Mouse (Mus musculus): ENCODE measurements around the gene Picalm. TPM values are rescaled to one million over a fixed set of nuclear protein-coding genes. Genes with fewer than 3 reads are reported as not detected.
"Not testable (repeated sequence)": the region's sequence is repeated elsewhere in the genome, so short reads cannot be mapped to it uniquely, and the experiment has no call there.

The Picalm gene
- polyA plus RNA-seq, 1 experiment from 2014 or later, result 40.1 TPM

DNA sequence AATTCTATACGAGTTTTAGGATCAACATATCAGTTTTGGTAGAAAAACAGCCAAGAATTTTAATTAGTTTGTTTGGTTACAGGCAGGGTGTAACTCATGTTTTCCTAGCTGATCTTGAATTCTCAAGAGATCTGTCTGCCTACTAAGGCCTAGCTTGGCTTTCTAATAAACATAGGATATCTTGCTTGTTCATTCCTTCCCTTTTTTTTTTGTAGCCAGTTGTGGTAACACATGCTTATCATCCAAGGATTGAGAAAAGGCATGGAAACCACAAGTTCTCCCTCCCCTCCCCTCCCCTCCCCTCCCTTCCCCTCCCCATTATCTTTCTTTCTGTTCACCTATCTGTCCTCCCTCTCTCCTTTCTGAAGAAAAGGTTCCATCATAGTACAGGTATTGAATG is 36.0 kb downstream of the Picalm start:
- no peak overlapping the region for H3K9ac ChIP-seq
- H3K4me3 ChIP-seq, result no peak overlapping the region
- 75% methylated on average over 1 of the region's 1 CpGs for WGBS
- H3K27ac ChIP-seq, result no peak overlapping the region
- no peaks in the 10 kb centered on the region for H3K9me3 ChIP-seq
- ATAC-seq (ENCODE audit: insufficient number of reproducible peaks, low FRiP score, low TSS enrichment, low read depth), result no peak
- H3K4me2 ChIP-seq, result no peak overlapping the region
- no peaks in the 10 kb centered on the region for H3K4me1 ChIP-seq
- H3K36me3 ChIP-seq, result peaks cover 40% of the 10 kb centered on the region
- H3K27me3 ChIP-seq, result no peaks in the 10 kb centered on the region

DNA sequence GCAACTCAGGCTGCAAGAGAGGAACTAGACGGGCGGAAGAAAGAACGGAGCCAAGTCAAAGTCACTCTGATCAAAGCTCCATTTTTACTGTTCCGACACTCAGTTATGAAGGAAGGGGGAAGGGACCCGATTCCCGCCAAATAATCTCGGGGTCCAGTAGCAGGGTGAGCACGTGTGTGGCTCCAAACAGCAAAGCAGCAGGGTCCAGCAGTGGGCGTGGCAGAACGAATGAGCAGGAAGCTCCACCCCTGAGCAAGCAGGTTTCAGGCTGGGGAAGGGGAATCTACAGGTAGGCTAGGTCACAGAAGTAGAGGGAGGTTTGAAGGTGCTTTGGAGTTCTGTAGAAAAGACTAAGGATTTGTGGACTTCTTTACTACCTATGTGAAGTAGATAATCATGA is 37.8 kb downstream of the Picalm start:
- not testable (repeated sequence) for H3K27me3 ChIP-seq; ATAC-seq (ENCODE audit: insufficient number of reproducible peaks, low FRiP score, low TSS enrichment, low read depth); H3K9me3 ChIP-seq; H3K27ac ChIP-seq; H3K9ac ChIP-seq; H3K4me2 ChIP-seq; H3K4me1 ChIP-seq; H3K4me3 ChIP-seq
- H3K36me3 ChIP-seq, result peaks cover 28% of the 10 kb centered on the region
- WGBS, result 79% methylated on average over 10 of the region's 10 CpGs

- 95% methylated on average over 1 of the region's 1 CpGs for WGBS
- Histone ChIP-seq H3K27ac (no peak overlapping the region), H3K4me2 (no peak overlapping the region), H3K36me3 (peaks cover 31% of the 10 kb centered on the region), H3K27me3 (no peaks in the 10 kb centered on the region), H3K9me3 (no peaks in the 10 kb centered on the region), H3K9ac (no peak overlapping the region), H3K4me3 (no peak overlapping the region), H3K4me1 (no peaks in the 10 kb centered on the region)
- no peak for ATAC-seq (ENCODE audit: insufficient number of reproducible peaks, low FRiP score, low TSS enrichment, low read depth)
Observed at GRCm38 (mm10) chr7:90173778-90174177, 43.8 kb downstream of the Picalm start.

DNA sequence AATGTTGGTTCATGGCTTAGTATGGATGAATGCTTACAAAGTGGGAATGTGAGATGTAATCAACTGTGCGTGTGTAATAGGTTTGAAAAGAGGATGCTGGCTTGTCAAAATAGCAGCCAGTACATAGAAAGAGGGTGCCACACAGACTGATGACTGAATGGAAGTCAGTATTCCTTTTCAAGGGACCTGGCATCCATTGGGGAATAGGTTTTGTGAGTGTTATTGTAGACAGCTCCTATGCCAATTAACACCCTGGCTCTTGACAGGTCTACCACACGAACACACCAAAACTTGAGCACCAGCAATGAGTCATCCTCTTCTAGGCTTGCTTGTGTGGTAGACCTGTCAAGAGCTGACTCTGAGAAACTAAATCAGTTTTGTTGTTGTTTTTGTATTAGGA is 45.6 kb downstream of the Picalm start:
- H3K36me3 ChIP-seq, result peaks cover 36% of the 10 kb centered on the region

DNA sequence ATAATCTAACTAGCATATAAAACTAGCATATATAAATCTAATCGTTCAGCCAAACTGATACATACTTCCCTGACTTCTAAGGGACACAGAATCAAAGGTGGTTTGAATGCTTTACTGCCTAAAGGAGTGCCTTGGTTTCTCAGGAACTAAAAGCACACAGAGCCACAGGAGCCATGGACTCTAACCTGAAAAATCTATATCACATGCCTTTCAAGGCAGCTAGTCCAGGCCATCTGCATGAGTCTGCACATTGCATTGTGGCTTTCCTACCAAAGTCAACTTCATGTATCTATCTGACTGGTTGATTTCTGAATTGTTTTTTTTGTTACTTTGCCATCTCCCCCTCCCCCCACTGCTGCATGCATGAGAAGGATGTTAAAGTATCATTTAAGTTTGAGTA is 50.6 kb downstream of the Picalm start:
- Histone ChIP-seq H3K36me3 (peaks cover 34% of the 10 kb centered on the region), H3K9ac (no peak overlapping the region), H3K27ac (no peak overlapping the region), H3K9me3 (no peaks in the 10 kb centered on the region), H3K4me3 (no peak overlapping the region), H3K4me1 (no peaks in the 10 kb centered on the region), H3K4me2 (no peak overlapping the region), H3K27me3 (no peaks in the 10 kb centered on the region)
- 74% methylated on average over 1 of the region's 1 CpGs for WGBS
- ATAC-seq (ENCODE audit: insufficient number of reproducible peaks, low FRiP score, low TSS enrichment, low read depth), result no peak

More for the DNA sequence above, 45.6 kb downstream of the Picalm start:
- Histone ChIP-seq H3K27me3 (no peaks in the 10 kb centered on the region), H3K27ac (no peak overlapping the region), H3K4me2 (no peak overlapping the region), H3K9ac (no peak overlapping the region), H3K9me3 (no peaks in the 10 kb centered on the region), H3K4me3 (no peak overlapping the region), H3K4me1 (no peaks in the 10 kb centered on the region)
- whole genome bisulfite sequencing, result 87% methylated on average over 2 of the region's 2 CpGs
- no peak for ATAC-seq (ENCODE audit: insufficient number of reproducible peaks, low FRiP score, low TSS enrichment, low read depth)

- H3K4me3 ChIP-seq, result no peak overlapping the region
- H3K9me3 ChIP-seq, result no peaks in the 10 kb centered on the region
- ATAC-seq (ENCODE audit: insufficient number of reproducible peaks, low FRiP score, low TSS enrichment, low read depth), result no peak
- no peaks in the 10 kb centered on the region for H3K4me1 ChIP-seq
- no peaks in the 10 kb centered on the region for H3K27me3 ChIP-seq
- peaks cover 30% of the 10 kb centered on the region for H3K36me3 ChIP-seq
- no peak overlapping the region for H3K4me2 ChIP-seq
- WGBS, result 86% methylated on average over 5 of the region's 5 CpGs
- no peak overlapping the region for H3K9ac ChIP-seq
- no peak overlapping the region for H3K27ac ChIP-seq
Observed at GRCm38 (mm10) chr7:90200251-90200650, 70.2 kb downstream of the Picalm start.

- H3K4me2 ChIP-seq, result no peak overlapping the region
- no peak for ATAC-seq (ENCODE audit: insufficient number of reproducible peaks, low FRiP score, low TSS enrichment, low read depth)
- H3K4me1 ChIP-seq, result no peaks in the 10 kb centered on the region
- no peak overlapping the region for H3K27ac ChIP-seq
- peaks cover 22% of the 10 kb centered on the region; the same call in 1 of the 2 replicates for H3K36me3 ChIP-seq
- no peaks in the 10 kb centered on the region for H3K9me3 ChIP-seq
- H3K9ac ChIP-seq, result no peak overlapping the region
- 56% methylated on average over 2 of the region's 2 CpGs for WGBS
- no peak overlapping the region for H3K4me3 ChIP-seq
- H3K27me3 ChIP-seq, result no peaks in the 10 kb centered on the region
Observed at GRCm38 (mm10) chr7:90201877-90202465, 72.0 kb downstream of the Picalm start.

DNA sequence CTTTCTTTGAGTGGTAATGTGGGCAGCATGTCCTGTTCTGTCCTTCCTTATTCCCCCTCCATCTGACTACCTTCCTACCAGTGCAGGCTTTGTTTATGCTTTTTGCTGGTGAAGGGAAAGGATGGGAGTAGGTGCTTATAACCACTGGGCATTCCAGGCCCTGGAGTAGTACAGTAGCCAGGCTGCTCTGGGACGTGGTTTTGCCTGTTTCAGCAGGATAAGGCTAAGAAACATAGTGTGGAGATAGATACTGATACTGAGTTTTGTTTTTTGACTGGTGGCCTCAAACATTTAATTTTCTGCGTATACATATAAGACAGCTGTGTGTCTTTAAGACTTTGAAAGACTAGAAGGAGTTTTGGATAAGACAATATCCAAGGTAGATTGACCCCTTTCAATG is 73.9 kb downstream of the Picalm start:
- H3K9me3 ChIP-seq, result no peaks in the 10 kb centered on the region
- ATAC-seq (ENCODE audit: insufficient number of reproducible peaks, low FRiP score, low TSS enrichment, low read depth), result no peak
- no peak overlapping the region for H3K27ac ChIP-seq
- no peaks in the 10 kb centered on the region for H3K4me1 ChIP-seq
- H3K4me3 ChIP-seq, result no peak overlapping the region
- H3K9ac ChIP-seq, result no peak overlapping the region
- peaks cover 30% of the 10 kb centered on the region; the same call in 1 of the 2 replicates for H3K36me3 ChIP-seq
- H3K4me2 ChIP-seq, result no peak overlapping the region
- 93% methylated on average over 2 of the region's 2 CpGs for WGBS
- H3K27me3 ChIP-seq, result no peaks in the 10 kb centered on the region

GRCm38 (mm10) chr7:90210116-90210515 is 80.1 kb downstream of the Picalm start:
- no peak overlapping the region for H3K27ac ChIP-seq
- H3K4me1 ChIP-seq, result no peaks in the 10 kb centered on the region
- 60% methylated on average over 2 of the region's 2 CpGs for WGBS
- H3K4me3 ChIP-seq, result no peak overlapping the region
- no peak for ATAC-seq (ENCODE audit: insufficient number of reproducible peaks, low FRiP score, low TSS enrichment, low read depth)
- no peak overlapping the region for H3K4me2 ChIP-seq
- no peak overlapping the region for H3K9ac ChIP-seq
- peaks cover 22% of the 10 kb centered on the region for H3K36me3 ChIP-seq
- H3K27me3 ChIP-seq, result no peaks in the 10 kb centered on the region
- H3K9me3 ChIP-seq, result no peaks in the 10 kb centered on the region

- H3K27ac ChIP-seq, result no peak overlapping the region
- no peak for ATAC-seq (ENCODE audit: insufficient number of reproducible peaks, low FRiP score, low TSS enrichment, low read depth)
- no peaks in the 10 kb centered on the region for H3K4me1 ChIP-seq
- no peak overlapping the region for H3K9ac ChIP-seq
- no peak overlapping the region for H3K4me2 ChIP-seq
- no peaks in the 10 kb centered on the region for H3K27me3 ChIP-seq
- no peaks in the 10 kb centered on the region for H3K9me3 ChIP-seq
- no peak overlapping the region for H3K4me3 ChIP-seq
- peaks cover 22% of the 10 kb centered on the region for H3K36me3 ChIP-seq
Observed at GRCm38 (mm10) chr7:90210947-90211346, 80.9 kb downstream of the Picalm start.

DNA sequence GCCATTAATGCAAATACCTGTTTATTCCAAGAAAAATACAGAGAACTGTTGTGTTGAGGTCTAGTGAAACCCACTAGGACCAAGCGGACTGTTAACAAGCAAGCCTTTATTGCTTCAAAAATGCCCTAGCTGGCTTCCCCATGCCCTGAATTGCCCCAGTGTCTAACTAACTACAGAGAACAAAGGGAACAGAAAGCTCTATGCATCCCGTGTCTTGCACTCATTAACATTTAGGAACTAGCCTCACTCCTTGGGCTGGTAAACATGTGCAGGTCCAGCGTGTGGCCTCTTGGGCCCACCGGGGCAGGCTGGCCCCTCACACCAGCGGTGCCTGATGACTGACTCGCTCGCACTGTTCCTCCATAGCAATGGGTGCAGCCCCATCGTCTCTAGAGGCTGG is 86.5 kb downstream of the Picalm start:
- H3K27ac ChIP-seq, result peak overlapping the region; percentile 57

DNA sequence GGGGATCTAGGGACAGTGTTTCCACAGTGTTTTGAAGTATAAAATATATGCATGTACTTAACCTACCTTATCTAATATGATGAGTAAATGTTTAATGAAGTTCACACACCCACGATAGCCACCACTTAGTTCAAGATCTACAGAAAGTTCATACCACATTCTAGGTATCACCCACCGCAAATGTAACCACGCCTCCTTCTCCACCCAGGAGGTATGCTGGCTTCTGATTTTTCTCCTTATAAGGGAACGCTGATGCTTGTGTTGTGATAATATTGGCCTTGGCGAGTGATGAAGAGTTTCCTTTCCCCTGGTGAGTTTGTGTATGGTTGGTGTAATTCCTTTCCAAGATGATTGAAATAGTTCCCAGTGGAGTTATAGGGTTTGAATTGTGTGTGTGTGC is 88.1 kb downstream of the Picalm start:
- H3K9ac ChIP-seq, result no peak overlapping the region
- no peak overlapping the region for H3K27ac ChIP-seq
- no peaks in the 10 kb centered on the region for H3K27me3 ChIP-seq
- no peaks in the 10 kb centered on the region for H3K9me3 ChIP-seq
- no peaks in the 10 kb centered on the region for H3K4me1 ChIP-seq
- 64% methylated on average over 5 of the region's 5 CpGs for WGBS
- no peak overlapping the region for H3K4me2 ChIP-seq
- no peaks in the 10 kb centered on the region for H3K36me3 ChIP-seq
- ATAC-seq (ENCODE audit: insufficient number of reproducible peaks, low FRiP score, low TSS enrichment, low read depth), result no peak
- H3K4me3 ChIP-seq, result no peak overlapping the region

More for the DNA sequence above, 86.5 kb downstream of the Picalm start:
- 37% methylated on average over 8 of the region's 8 CpGs for WGBS
- peak; percentile 40; the same call in 1 of the 2 replicates for ATAC-seq (ENCODE audit: insufficient number of reproducible peaks, low FRiP score, low TSS enrichment, low read depth)
- Histone ChIP-seq H3K4me1 (no peaks in the 10 kb centered on the region), H3K4me2 (no peak overlapping the region), H3K27me3 (no peaks in the 10 kb centered on the region), H3K4me3 (no peak overlapping the region), H3K9ac (no peak overlapping the region), H3K9me3 (no peaks in the 10 kb centered on the region), H3K36me3 (no peaks in the 10 kb centered on the region)

DNA sequence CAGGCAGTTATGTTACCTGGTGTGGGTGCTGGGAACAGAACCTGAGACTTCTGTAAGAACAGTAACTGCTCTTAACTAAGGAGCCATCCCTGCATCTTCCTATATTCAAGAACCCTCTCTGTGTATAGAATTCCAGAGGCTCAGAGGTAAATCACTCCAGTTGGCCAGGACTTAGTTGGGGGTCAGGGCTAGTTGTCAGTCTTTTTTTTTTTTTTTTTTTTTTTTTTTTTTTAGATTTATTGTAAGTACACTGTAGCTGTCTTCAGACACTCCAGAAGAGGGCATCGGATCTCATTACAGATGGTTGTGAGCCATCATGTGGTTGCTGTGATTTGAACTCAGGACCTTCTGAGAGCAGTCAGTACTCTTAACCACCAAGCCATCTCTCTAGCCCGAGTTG is 91.5 kb downstream of the Picalm start:
- H3K4me1 ChIP-seq, result no peaks in the 10 kb centered on the region
- H3K4me2 ChIP-seq, result no peak overlapping the region
- no peaks in the 10 kb centered on the region for H3K36me3 ChIP-seq
- H3K27ac ChIP-seq, result no peak overlapping the region
- 88% methylated on average over 2 of the region's 2 CpGs for WGBS
- H3K9ac ChIP-seq, result no peak overlapping the region
- no peak for ATAC-seq (ENCODE audit: insufficient number of reproducible peaks, low FRiP score, low TSS enrichment, low read depth)
- no peaks in the 10 kb centered on the region for H3K9me3 ChIP-seq
- no peaks in the 10 kb centered on the region for H3K27me3 ChIP-seq
- H3K4me3 ChIP-seq, result no peak overlapping the region

Measured in limb, embryonic 15.5 days (tissue).